Mouse (Mus musculus) heart, embryonic 11.5 days (tissue): ENCODE data around the gene 4931428F04Rik. TPM values are rescaled to one million over a fixed set of nuclear protein-coding genes. Genes with fewer than 3 reads are reported as not detected.

Experiments
- ATAC-seq: fragments of 200-750 bp; cut with Nextera tagmentation; replicated peaks from 2 replicates; pipeline ENCODE4 v1.8.0; 2017; ENCODE audit warnings: moderate library complexity; ENCODE audit not compliant: insufficient number of reproducible peaks, low FRiP score, low TSS enrichment
- H3K27ac ChIP-seq: fragments of 300-500 bp; sonication (generic); 2 replicates; pipeline ENCODE4 v1.5.1; 2014; ENCODE audit warnings: mild to moderate bottlenecking, low read depth, low read length
- H3K27me3 ChIP-seq: fragments of 300-500 bp; sonication (generic); 2 replicates; pipeline ENCODE4 v1.6.1; 2014; ENCODE audit warnings: mild to moderate bottlenecking, low read length, mixed read lengths; ENCODE audit not compliant: control insufficient read depth, insufficient read depth
- H3K36me3 ChIP-seq: fragments of 300-500 bp; sonication (generic); 2 replicates; pipeline ENCODE4 v1.6.1; 2014; ENCODE audit warnings: mild to moderate bottlenecking, low read length, moderate library complexity, mixed read lengths; ENCODE audit not compliant: control insufficient read depth, insufficient read depth
- H3K4me1 ChIP-seq: fragments of 300-500 bp; sonication (generic); 2 replicates; pipeline ENCODE4 v1.6.1; 2014; ENCODE audit warnings: low read length; ENCODE audit not compliant: control insufficient read depth, insufficient read depth
- H3K4me2 ChIP-seq: fragments of 300-500 bp; sonication (generic); 2 replicates; pipeline ENCODE4 v1.6.1; 2014; ENCODE audit warnings: mild to moderate bottlenecking, moderate library complexity
- H3K4me3 ChIP-seq: fragments of 300-500 bp; sonication (generic); 2 replicates; pipeline ENCODE4 v1.5.1; 2014; ENCODE audit warnings: low read depth, low read length
- H3K9ac ChIP-seq: fragments of 300-500 bp; sonication (generic); 2 replicates; pipeline ENCODE4 v1.6.1; 2014; ENCODE audit warnings: mild to moderate bottlenecking, low read depth, low read length, moderate library complexity
- H3K9me3 ChIP-seq: fragments of 300-500 bp; sonication (generic); replicated peaks from 2 replicates; pipeline ENCODE4 v1.6.1; 2016; ENCODE audit warnings: low read length; ENCODE audit not compliant: control insufficient read depth
- WGBS: fragments of 180-500 bp; shearing (Covaris S2); extraction: QIAGEN DNeasy Blood & Tissue Kit; methylation state at CpG from one replicate; pipeline ENCODE4 v1.1.7; 2014; ENCODE audit not compliant: insufficient replicate concordance; 5-methylcytosine and 5-hydroxymethylcytosine counted together
- polyA plus RNA-seq: library from polyadenylated mRNA; unstranded; fragments of >200 nt; fragmentation: Nextera tagmentation; extraction: Ambion mirVana; gene quantifications from 2 replicates; pipeline ENCODE4 v1.2.1, GENCODE M21; 2014

The 4931428F04Rik gene
- polyA plus RNA-seq, 1 experiment from 2014 or later, result 4.5 TPM

- ATAC-seq, result peak; percentile 87
- Histone ChIP-seq H3K27ac (peak within 1 kb of the TSS; percentile 81), H3K4me2 (peak within 1 kb of the TSS; percentile 73), H3K36me3 (peaks cover 29% of the 10 kb centered on the region), H3K9me3 (no peaks in the 10 kb centered on the region), H3K27me3 (no peaks in the 10 kb centered on the region), H3K4me1 (peaks cover 16% of the 10 kb centered on the region), H3K9ac (peak within 1 kb of the TSS; percentile 89), H3K4me3 (peak within 1 kb of the TSS; percentile 79)
- under 1% methylated on average over 36 of the region's 36 CpGs for WGBS
Measured at GRCm38 (mm10) chr8:105326141-105326672, 36.5 kb upstream of the 4931428F04Rik start, which contains the start of the genes Lrrc29 and Tmem208. TSS of gene Lrrc29 (minus strand) at chr8:105326278. TSS of gene Tmem208 (plus strand) at chr8:105326354.

GRCm38 (mm10) chr8:105325641-105326093 lies 36.0 kb upstream of the 4931428F04Rik start:
- no peaks in the 10 kb centered on the region for H3K27me3 ChIP-seq
- H3K27ac ChIP-seq, result peak overlapping the region; percentile 81
- H3K36me3 ChIP-seq, result peaks cover 23% of the 10 kb centered on the region
- 0% methylated on average over 12 of the region's 12 CpGs for WGBS
- no peak for ATAC-seq
- peak overlapping the region; percentile 73 for H3K4me2 ChIP-seq
- peak overlapping the region; percentile 79 for H3K4me3 ChIP-seq
- no peaks in the 10 kb centered on the region for H3K9me3 ChIP-seq
- H3K4me1 ChIP-seq, result peaks cover 16% of the 10 kb centered on the region
- H3K9ac ChIP-seq, result peak overlapping the region; percentile 89

GRCm38 (mm10) chr8:105323183-105323582 lies 33.5 kb upstream of the 4931428F04Rik start:
- H3K27ac ChIP-seq, result no peak overlapping the region
- 71% methylated on average over 4 of the region's 4 CpGs for WGBS

GRCm38 (mm10) chr8:105318662-105319190 lies 29.1 kb upstream of the 4931428F04Rik start:
- H3K4me2 ChIP-seq, result no peak overlapping the region
- peaks cover 16% of the 10 kb centered on the region for H3K36me3 ChIP-seq
- no peak overlapping the region for H3K4me3 ChIP-seq
- WGBS, result 78% methylated on average over 11 of the region's 11 CpGs
- no peaks in the 10 kb centered on the region for H3K27me3 ChIP-seq
- H3K9me3 ChIP-seq, result no peaks in the 10 kb centered on the region
- H3K4me1 ChIP-seq, result peaks cover 2% of the 10 kb centered on the region; the same call in 1 of the 2 replicates
- no peak overlapping the region for H3K9ac ChIP-seq
- ATAC-seq, result no peak
- H3K27ac ChIP-seq, result no peak overlapping the region

More at GRCm38 (mm10) chr8:105323183-105323582, 33.5 kb upstream of the 4931428F04Rik start:
- Histone ChIP-seq H3K27me3 (no peaks in the 10 kb centered on the region), H3K4me3 (no peak overlapping the region), H3K9me3 (no peaks in the 10 kb centered on the region), H3K4me1 (peaks cover 16% of the 10 kb centered on the region), H3K9ac (no peak overlapping the region), H3K4me2 (no peak overlapping the region), H3K36me3 (peaks cover 4% of the 10 kb centered on the region; the same call in 1 of the 2 replicates)
- ATAC-seq, result no peak

GRCm38 (mm10) chr8:105317941-105318340 lies 28.3 kb upstream of the 4931428F04Rik start:
- WGBS, result 80% methylated on average over 4 of the region's 4 CpGs
- no peaks in the 10 kb centered on the region for H3K9me3 ChIP-seq

GRCm38 (mm10) chr8:105315073-105315769 lies 25.6 kb upstream of the 4931428F04Rik start:
- Histone ChIP-seq H3K4me2 (no peak overlapping the region), H3K27ac (no peak overlapping the region), H3K36me3 (peaks cover 28% of the 10 kb centered on the region), H3K9ac (no peak overlapping the region), H3K27me3 (no peaks in the 10 kb centered on the region), H3K4me3 (no peak overlapping the region), H3K9me3 (no peaks in the 10 kb centered on the region), H3K4me1 (peaks cover 4% of the 10 kb centered on the region; the same call in 1 of the 2 replicates)
- WGBS, result 90% methylated on average over 18 of the region's 18 CpGs
- ATAC-seq, result no peak

More at GRCm38 (mm10) chr8:105317941-105318340, 28.3 kb upstream of the 4931428F04Rik start:
- ATAC-seq, result no peak
- H3K4me2 ChIP-seq, result no peak overlapping the region
- H3K4me3 ChIP-seq, result no peak overlapping the region
- peaks cover 4% of the 10 kb centered on the region; the same call in 1 of the 2 replicates for H3K4me1 ChIP-seq
- no peak overlapping the region for H3K9ac ChIP-seq
- no peak overlapping the region for H3K27ac ChIP-seq
- H3K36me3 ChIP-seq, result peaks cover 18% of the 10 kb centered on the region
- H3K27me3 ChIP-seq, result no peaks in the 10 kb centered on the region

- H3K36me3 ChIP-seq, result peaks cover 26% of the 10 kb centered on the region
- H3K4me2 ChIP-seq, result no peak overlapping the region
- peaks cover 4% of the 10 kb centered on the region; the same call in 1 of the 2 replicates for H3K4me1 ChIP-seq
- H3K27me3 ChIP-seq, result no peaks in the 10 kb centered on the region
- no peak overlapping the region for H3K9ac ChIP-seq
- no peak for ATAC-seq
- H3K4me3 ChIP-seq, result no peak overlapping the region
- H3K27ac ChIP-seq, result no peak overlapping the region
- WGBS, result 61% methylated on average over 9 of the region's 9 CpGs
- no peaks in the 10 kb centered on the region for H3K9me3 ChIP-seq
Measured at GRCm38 (mm10) chr8:105313622-105314402, 24.1 kb upstream of the 4931428F04Rik start.

GRCm38 (mm10) chr8:105312891-105313481 lies 23.3 kb upstream of the 4931428F04Rik start:
- WGBS, result 80% methylated on average over 8 of the region's 8 CpGs
- 0 out of 2 replicates have a peak, but pooled peaks have one; percentile 9 for ATAC-seq
- H3K4me3 ChIP-seq, result no peak overlapping the region
- no peak overlapping the region for H3K4me2 ChIP-seq
- no peak overlapping the region for H3K9ac ChIP-seq
- H3K27ac ChIP-seq, result no peak overlapping the region
- no peaks in the 10 kb centered on the region for H3K9me3 ChIP-seq
- no peaks in the 10 kb centered on the region for H3K27me3 ChIP-seq
- peaks cover 4% of the 10 kb centered on the region; the same call in 1 of the 2 replicates for H3K4me1 ChIP-seq
- peaks cover 27% of the 10 kb centered on the region for H3K36me3 ChIP-seq
